Mouse (Mus musculus): Measurements from ENCODE around the gene 1700022I11Rik.
A peak's percentile ranks its signal among the peaks of the same experiment; 100 is the strongest.

Gene 1700022I11Rik

DNA sequence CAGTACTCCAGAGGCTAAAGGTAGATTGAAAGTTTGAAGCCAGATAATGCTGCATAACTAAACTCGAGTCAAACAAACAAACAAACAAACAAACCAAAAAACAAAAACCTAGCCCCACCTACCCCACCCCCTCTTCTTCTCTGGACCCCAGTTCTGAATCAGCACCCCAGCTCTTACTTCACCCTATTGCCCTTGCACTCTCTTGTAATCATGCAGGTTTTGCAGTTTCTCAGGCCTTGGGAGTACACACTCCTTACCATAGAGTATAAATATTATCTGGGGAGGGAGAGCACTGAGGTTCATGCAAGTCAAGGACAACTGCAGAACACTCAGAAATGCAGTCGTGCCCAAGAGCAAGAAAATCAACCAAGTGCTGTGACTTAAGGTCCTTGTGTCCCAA, 31.9 kb downstream of the 1700022I11Rik start:
- DNase-seq (ENCODE audit: low spot score in 2 of 2) = no peak

- no peak for DNase-seq (ENCODE audit: low spot score in 2 of 2)
Observed at GRCm38 (mm10) chr4:43002756-43003439, 33.5 kb downstream of the 1700022I11Rik start.

GRCm38 (mm10) chr4:43004951-43005350, 35.5 kb downstream of the 1700022I11Rik start:
- DNase-seq (ENCODE audit: low spot score in 2 of 2) = no peak

DNA sequence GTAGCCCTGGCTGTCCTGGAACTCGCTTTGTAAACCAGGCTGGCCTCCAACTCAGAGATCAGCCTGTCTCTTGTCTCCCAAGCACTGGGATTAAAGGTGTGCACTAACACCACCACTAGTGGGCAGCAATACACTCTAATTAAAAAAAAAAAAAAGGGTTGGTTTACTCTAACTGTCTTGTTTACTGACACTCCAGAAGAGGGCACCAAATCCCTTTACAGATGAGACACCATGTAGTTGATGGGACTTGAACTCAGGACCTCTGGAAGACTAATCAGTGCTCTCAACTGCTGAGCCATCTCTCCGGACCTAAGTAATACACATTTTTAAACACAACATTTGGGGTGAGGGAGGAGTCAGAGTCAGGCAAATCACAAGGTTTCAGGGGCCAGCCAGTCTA, 36.4 kb downstream of the 1700022I11Rik start:
- DNase-seq (ENCODE audit: low spot score in 2 of 2) = peak in 1 of 2 experiments; percentile 39

DNA sequence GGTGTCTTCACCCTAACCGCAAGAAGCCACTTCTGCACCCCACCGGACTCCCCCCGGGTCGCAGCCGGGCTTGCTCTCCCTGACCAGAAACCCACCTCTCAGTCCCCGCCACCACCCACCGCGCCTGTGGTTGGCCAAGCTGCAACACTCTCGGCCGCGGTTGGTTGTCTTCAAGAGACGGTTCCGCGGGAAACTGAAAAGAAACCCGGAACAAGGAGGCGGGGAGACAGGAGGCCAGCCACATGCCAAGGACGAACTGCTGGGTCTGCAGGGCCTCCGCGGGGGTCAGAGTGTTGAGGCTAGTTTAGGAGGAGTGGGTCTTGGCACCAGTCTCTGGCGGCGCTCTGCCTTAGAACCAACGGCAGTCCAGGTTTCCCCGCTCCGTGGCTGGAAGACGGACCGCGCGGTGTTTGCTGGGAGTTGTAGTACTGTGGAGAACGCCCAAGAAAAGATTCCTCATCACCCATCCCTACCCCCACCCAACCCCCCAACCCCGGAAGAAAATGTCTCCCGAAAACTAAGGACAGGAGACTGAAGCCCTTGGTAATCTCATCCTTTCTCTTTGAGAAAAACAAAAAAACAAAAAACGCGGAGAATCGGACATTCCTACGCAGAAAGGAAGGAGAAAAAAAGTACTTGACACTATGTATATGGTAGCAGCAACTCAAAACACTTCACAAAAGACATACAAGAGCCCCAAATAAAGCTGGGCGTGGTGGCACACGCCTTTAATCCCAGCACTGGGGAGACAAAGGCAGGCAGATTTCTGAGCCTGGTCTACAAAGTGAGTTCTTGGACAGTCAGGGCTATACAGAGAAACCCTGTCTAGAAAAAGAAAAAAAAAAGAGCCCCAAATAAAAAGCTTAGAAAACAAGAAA, 41.0 kb downstream of the 1700022I11Rik start, which contains the start of gene Fancg:
TSS of gene Fancg (minus strand) at position 346 of the 878 bp plus-strand sequence.
- peak; percentile 84 to 92 for DNase-seq (ENCODE audit: low spot score in 2 of 2)

DNA sequence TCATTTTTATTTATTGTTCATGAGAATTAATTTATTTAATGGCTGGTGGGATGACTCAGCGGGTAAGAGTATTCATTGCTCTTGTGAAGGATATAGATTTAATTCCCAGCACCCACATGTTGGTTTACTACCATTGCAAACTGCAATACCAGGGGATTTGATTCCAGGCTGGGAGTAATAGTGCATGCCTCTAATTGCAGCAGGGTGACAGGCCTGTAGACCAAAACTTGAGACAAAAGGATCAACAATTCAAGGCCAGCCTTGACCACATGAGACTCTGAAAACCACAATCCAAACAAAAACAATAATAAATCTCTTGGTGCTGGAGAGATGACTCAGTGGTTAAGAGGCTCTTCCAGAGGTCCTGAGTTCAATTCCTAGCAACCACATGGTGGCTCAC, 42.7 kb downstream of the 1700022I11Rik start:
- no peak for DNase-seq (ENCODE audit: low spot score in 2 of 2)

DNA sequence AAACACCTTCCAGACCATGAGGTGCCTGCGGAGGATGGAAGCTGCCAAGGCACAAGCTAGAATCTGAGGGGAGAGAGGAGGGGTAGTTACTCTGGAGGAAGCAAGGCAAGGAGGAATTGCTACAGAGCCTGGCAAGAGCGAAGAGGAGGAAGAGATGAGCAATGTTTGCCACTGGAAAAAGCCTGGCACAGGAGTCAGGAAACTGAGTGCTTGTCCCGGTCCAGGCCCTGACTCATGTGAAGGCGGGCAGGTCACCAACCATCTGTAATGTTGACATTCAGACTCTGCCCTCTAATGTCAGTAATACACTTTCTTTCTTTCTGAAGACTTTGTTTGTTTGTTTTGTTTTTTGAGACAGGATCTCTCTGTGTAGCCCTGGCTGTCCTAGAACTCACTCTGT, 48.8 kb downstream of the 1700022I11Rik start:
- DNase-seq (ENCODE audit: low spot score in 2 of 2) = no peak

GRCm38 (mm10) chr4:43019176-43019575, 49.8 kb downstream of the 1700022I11Rik start:
- DNase-seq (ENCODE audit: low spot score in 2 of 2) = no peak

GRCm38 (mm10) chr4:43019641-43020465, 50.4 kb downstream of the 1700022I11Rik start:
- no peak for DNase-seq (ENCODE audit: low spot score in 2 of 2)

GRCm38 (mm10) chr4:43020876-43021275, 51.5 kb downstream of the 1700022I11Rik start:
- no peak for DNase-seq (ENCODE audit: low spot score in 2 of 2)

DNA sequence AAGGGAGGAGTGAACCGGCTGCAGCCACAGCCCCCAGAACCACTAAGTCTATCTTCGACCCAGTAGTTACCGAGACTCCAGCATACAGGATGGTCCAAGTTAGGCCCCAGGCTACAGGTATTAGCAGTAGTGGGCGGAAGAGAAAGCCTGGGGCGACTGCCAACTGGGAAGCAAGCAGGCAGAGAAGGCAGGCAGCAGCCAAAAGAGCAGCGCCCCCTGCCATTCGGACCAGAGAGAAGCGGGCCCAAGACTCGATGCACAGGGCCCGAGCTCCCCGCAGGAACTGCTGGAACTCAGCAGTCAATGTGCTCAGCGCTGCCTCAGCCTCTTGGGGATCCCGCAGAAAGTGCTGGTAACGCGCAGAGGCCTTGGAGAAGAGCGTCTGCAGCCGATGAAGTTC, 51.9 kb downstream of the 1700022I11Rik start:
- no peak for DNase-seq (ENCODE audit: low spot score in 2 of 2)

- DNase-seq (ENCODE audit: low spot score in 2 of 2) = no peak
Observed at GRCm38 (mm10) chr4:43024673-43025072, 55.3 kb downstream of the 1700022I11Rik start.

- DNase-seq (ENCODE audit: low spot score in 2 of 2) = peak; percentile 93 to 98
Observed at GRCm38 (mm10) chr4:43025084-43025960, 55.9 kb downstream of the 1700022I11Rik start, which contains the start of gene Pigo. TSS of gene Pigo (minus strand) at chr4:43025819.

GRCm38 (mm10) chr4:43029121-43029520, 59.7 kb downstream of the 1700022I11Rik start:
- DNase-seq (ENCODE audit: low spot score in 2 of 2) = no peak

GRCm38 (mm10) chr4:43029749-43030148, 60.3 kb downstream of the 1700022I11Rik start:
- DNase-seq (ENCODE audit: low spot score in 2 of 2) = no peak

DNA sequence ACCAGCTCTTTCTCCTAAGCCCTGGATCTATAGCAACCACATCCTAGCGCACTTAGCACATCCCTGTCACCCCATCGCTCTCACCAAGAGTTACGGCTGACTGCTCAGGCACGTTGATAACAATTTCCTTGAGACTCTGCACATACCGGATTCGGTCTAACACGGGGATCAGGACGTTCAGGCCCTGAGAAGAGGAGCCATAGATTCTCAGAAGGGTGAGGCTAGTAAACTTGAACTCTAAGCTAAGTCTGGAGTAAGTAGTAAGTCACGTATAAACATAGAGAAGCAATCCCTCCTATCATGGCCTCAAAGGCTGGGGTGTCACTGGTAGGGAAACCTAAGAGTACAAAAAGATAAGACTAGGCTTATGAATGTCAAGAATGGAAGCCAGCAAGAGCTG, 60.9 kb downstream of the 1700022I11Rik start:
- no peak for DNase-seq (ENCODE audit: low spot score in 2 of 2)

DNA sequence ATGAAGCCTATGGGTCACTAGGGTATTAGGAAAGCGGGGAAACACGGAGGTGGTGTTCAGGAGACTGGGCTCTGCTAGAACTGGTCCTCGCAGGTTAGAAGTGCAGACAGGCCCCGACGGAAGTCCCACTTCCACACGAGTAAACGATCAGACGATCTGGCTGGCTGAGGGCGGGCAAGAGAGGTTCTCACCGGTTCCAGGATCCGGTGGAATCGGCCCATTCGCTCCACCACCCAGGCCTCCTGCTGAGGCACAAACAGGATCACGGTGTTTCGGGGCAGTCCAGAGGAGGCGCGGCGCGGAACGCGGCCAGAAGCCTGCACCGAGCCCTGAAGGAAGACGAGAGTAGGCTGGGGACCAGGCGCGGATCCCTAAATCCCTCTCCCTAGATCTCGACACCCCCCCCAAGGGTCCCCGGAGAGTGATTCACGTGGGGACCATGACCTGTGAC, 61.4 kb downstream of the 1700022I11Rik start:
- no peak for DNase-seq (ENCODE audit: low spot score in 2 of 2)

- DNase-seq (ENCODE audit: low spot score in 2 of 2) = peak; percentile 92 to 95
Observed at GRCm38 (mm10) chr4:43031237-43031995, 62.0 kb downstream of the 1700022I11Rik start, which contains the start of gene Stoml2. TSS of gene Stoml2 (minus strand) at chr4:43031710.

DNA sequence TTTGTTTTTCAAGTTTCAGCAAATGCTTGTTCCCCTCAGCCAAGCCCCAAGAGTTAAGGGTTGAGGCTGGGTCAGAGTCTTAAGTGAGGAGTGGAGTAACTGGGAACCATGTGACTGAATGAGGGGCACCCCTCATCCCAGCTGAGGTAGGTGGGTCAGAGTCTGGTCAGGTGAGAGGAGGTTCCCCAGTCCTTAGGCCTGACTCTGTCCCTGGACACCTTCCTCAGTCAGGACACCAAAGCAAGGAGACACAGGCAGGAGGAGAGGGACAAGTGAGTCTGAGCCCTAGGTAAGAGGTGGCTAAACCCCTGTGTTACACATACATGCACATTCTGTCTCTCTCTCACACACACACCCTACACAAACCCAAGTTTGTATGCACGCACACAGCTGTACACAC, 63.1 kb downstream of the 1700022I11Rik start:
- no peak for DNase-seq (ENCODE audit: low spot score in 2 of 2)

Data from spleen, postnatal 4 days (tissue).